Mouse (Mus musculus) splenic B cell, adult 2 months (primary cell): Measurements from ENCODE around the gene Pglyrp1.

Source experiments
- DNase-seq: peaks from one replicate; pipeline ENCODE4 v3.0.0-alpha.2; 2011; ENCODE audit warnings: low read depth, low spot score
- H3K27me3 ChIP-seq: 2 replicates; pipeline ENCODE4 v1.6.1; 2012; ENCODE audit warnings: mild to moderate bottlenecking, low read length, moderate library complexity, mixed read lengths; ENCODE audit not compliant: control insufficient read depth, poor library complexity, insufficient read depth, severe bottlenecking
- H3K36me3 ChIP-seq: 2 replicates; pipeline ENCODE4 v1.6.1; 2012; ENCODE audit warnings: mild to moderate bottlenecking, low read length, moderate library complexity, mixed read lengths; ENCODE audit not compliant: control insufficient read depth, poor library complexity, insufficient read depth, severe bottlenecking

Gene Pglyrp1

GRCm38 (mm10) chr7:18872014-18872802 is 1.1 kb downstream of the Pglyrp1 start:
- H3K36me3 ChIP-seq, result no peaks in the 10 kb centered on the region
- no peak for DNase-seq

GRCm38 (mm10) chr7:18872816-18873215 is 1.7 kb downstream of the Pglyrp1 start:
- 0 out of 2 replicates have a peak, but pooled peaks cover 2% of the 10 kb centered on the region for H3K27me3 ChIP-seq
- DNase-seq, result no peak

More at GRCm38 (mm10) chr7:18872014-18872802, 1.1 kb downstream of the Pglyrp1 start:
- 0 out of 2 replicates have a peak, but pooled peaks cover 2% of the 10 kb centered on the region for H3K27me3 ChIP-seq

GRCm38 (mm10) chr7:18873253-18873652 is 2.1 kb downstream of the Pglyrp1 start:
- H3K36me3 ChIP-seq, result no peaks in the 10 kb centered on the region
- DNase-seq, result peak; percentile 90

More at GRCm38 (mm10) chr7:18872816-18873215, 1.7 kb downstream of the Pglyrp1 start:
- no peaks in the 10 kb centered on the region for H3K36me3 ChIP-seq

GRCm38 (mm10) chr7:18875372-18875771 is 4.2 kb downstream of the Pglyrp1 start:
- Histone ChIP-seq H3K27me3 (peaks cover 2% of the 10 kb centered on the region; the same call in 1 of the 2 replicates), H3K36me3 (no peaks in the 10 kb centered on the region)
- no peak for DNase-seq

More at GRCm38 (mm10) chr7:18873253-18873652, 2.1 kb downstream of the Pglyrp1 start:
- peaks cover 2% of the 10 kb centered on the region; the same call in 1 of the 2 replicates for H3K27me3 ChIP-seq

GRCm38 (mm10) chr7:18878691-18879090 is 7.6 kb downstream of the Pglyrp1 start:
- no peaks in the 10 kb centered on the region; the same call in 1 of the 2 replicates for H3K27me3 ChIP-seq
- DNase-seq, result no peak
- H3K36me3 ChIP-seq, result no peaks in the 10 kb centered on the region

- peak; percentile 62 for DNase-seq
- Histone ChIP-seq H3K36me3 (no peaks in the 10 kb centered on the region; the same call in 1 of the 2 replicates), H3K27me3 (no peaks in the 10 kb centered on the region)
These were observed 13.0 kb downstream of the Pglyrp1 start for GRCm38 (mm10) chr7:18883991-18884744.

GRCm38 (mm10) chr7:18884745-18885422 is 13.8 kb downstream of the Pglyrp1 start:
- no peak for DNase-seq
- Histone ChIP-seq H3K36me3 (no peaks in the 10 kb centered on the region; the same call in 1 of the 2 replicates), H3K27me3 (no peaks in the 10 kb centered on the region)

GRCm38 (mm10) chr7:18886963-18887362 is 15.8 kb downstream of the Pglyrp1 start:
- H3K27me3 ChIP-seq, result no peaks in the 10 kb centered on the region
- no peak for DNase-seq
- H3K36me3 ChIP-seq, result peaks cover 4% of the 10 kb centered on the region

- DNase-seq, result no peak
- H3K27me3 ChIP-seq, result no peaks in the 10 kb centered on the region
- peaks cover 4% of the 10 kb centered on the region for H3K36me3 ChIP-seq
These were observed 19.7 kb downstream of the Pglyrp1 start for GRCm38 (mm10) chr7:18890848-18891247.

- Histone ChIP-seq H3K36me3 (peaks cover 4% of the 10 kb centered on the region), H3K27me3 (no peaks in the 10 kb centered on the region)
These were observed 20.9 kb downstream of the Pglyrp1 start for GRCm38 (mm10) chr7:18891872-18892599.

GRCm38 (mm10) chr7:18893009-18893408 is 21.9 kb downstream of the Pglyrp1 start:
- Histone ChIP-seq H3K27me3 (no peaks in the 10 kb centered on the region), H3K36me3 (peaks cover 4% of the 10 kb centered on the region)
- DNase-seq, result no peak

More at GRCm38 (mm10) chr7:18891872-18892599, 20.9 kb downstream of the Pglyrp1 start:
- DNase-seq, result peak; percentile 87

- Histone ChIP-seq H3K27me3 (no peaks in the 10 kb centered on the region), H3K36me3 (peaks cover 4% of the 10 kb centered on the region)
- DNase-seq, result peak; percentile 65
These were observed 22.7 kb downstream of the Pglyrp1 start for GRCm38 (mm10) chr7:18893651-18894430.

- Histone ChIP-seq H3K27me3 (no peaks in the 10 kb centered on the region), H3K36me3 (no peaks in the 10 kb centered on the region)
- DNase-seq, result peak; percentile 39
These were observed 25.4 kb downstream of the Pglyrp1 start for GRCm38 (mm10) chr7:18896536-18896935.
